Mouse (Mus musculus) stomach, postnatal 0 days (tissue): ENCODE measurements around the gene Cd2. TPM values are rescaled to one million over a fixed set of nuclear protein-coding genes. Genes with fewer than 3 reads are reported as not detected.

Experiments
- ATAC-seq: fragments of 200-750 bp; cut with Nextera tagmentation; 2 replicates; pipeline ENCODE4 v1.8.0; 2017; ENCODE audit not compliant: low FRiP score, low TSS enrichment
- DNase-seq: peaks from one replicate; pipeline ENCODE4 v3.0.0-alpha.2; 2016; ENCODE audit warnings: low spot score
- H3K27ac ChIP-seq: fragments of 300-500 bp; sonication (generic); replicated peaks from 2 replicates; pipeline ENCODE4 v1.5.1; 2014; ENCODE audit warnings: mild to moderate bottlenecking, control low read depth
- H3K27me3 ChIP-seq: fragments of 300-500 bp; sonication (generic); 2 replicates; pipeline ENCODE4 v1.6.1; 2014; ENCODE audit warnings: low read length; ENCODE audit not compliant: control insufficient read depth, insufficient read depth
- H3K36me3 ChIP-seq: fragments of 300-500 bp; sonication (generic); 2 replicates; pipeline ENCODE4 v1.6.1; 2014; ENCODE audit warnings: low read length, mixed read lengths; ENCODE audit not compliant: control insufficient read depth, insufficient read depth
- H3K4me1 ChIP-seq: fragments of 300-500 bp; sonication (generic); replicated peaks from 2 replicates; pipeline ENCODE4 v1.6.1; 2014; ENCODE audit warnings: antibody characterized with exemption; ENCODE audit not compliant: control insufficient read depth, insufficient read depth
- H3K4me2 ChIP-seq: fragments of 300-500 bp; sonication (generic); replicated peaks from 2 replicates; pipeline ENCODE4 v1.6.1; 2014; ENCODE audit warnings: low read depth, mild to moderate bottlenecking, control low read depth, moderate library complexity
- H3K4me3 ChIP-seq: fragments of 300-500 bp; sonication (generic); 2 replicates; pipeline ENCODE4 v1.5.1; 2014; ENCODE audit warnings: low read depth, low read length, control low read depth
- H3K9ac ChIP-seq: fragments of 300-500 bp; sonication (generic); 2 replicates; pipeline ENCODE4 v1.6.1; 2014; ENCODE audit warnings: mild to moderate bottlenecking, low read length, control low read depth, mixed read lengths
- H3K9me3 ChIP-seq: fragments of 300-500 bp; sonication (generic); 2 replicates; pipeline ENCODE4 v1.6.1; 2016; ENCODE audit warnings: low read length; ENCODE audit not compliant: control insufficient read depth
- CTCF ChIP-seq: IDR thresholded peaks from 2 replicates; pipeline ENCODE4 v1.5.1; 2016; ENCODE audit warnings: antibody characterized with exemption, low read depth, mild to moderate bottlenecking, moderate library complexity
- EP300 ChIP-seq: optimal IDR thresholded peaks from 2 replicates; pipeline ENCODE3; 2016; ENCODE audit warnings: antibody characterized with exemption
- WGBS: fragments of 180-500 bp; shearing (Covaris S2); extraction: QIAGEN DNeasy Blood & Tissue Kit; methylation state at CpG from one replicate; pipeline ENCODE4 v1.1.7; 2014; 5-methylcytosine and 5-hydroxymethylcytosine counted together
- polyA plus RNA-seq: library from polyadenylated mRNA; unstranded; fragments of >200 nt; fragmentation: Nextera tagmentation; extraction: Ambion mirVana; gene quantifications from 2 replicates; pipeline ENCODE4 v1.2.1, GENCODE M21; 2015

The Cd2 gene
- polyA plus RNA-seq, 1 experiment from 2014 or later = not detected

DNA sequence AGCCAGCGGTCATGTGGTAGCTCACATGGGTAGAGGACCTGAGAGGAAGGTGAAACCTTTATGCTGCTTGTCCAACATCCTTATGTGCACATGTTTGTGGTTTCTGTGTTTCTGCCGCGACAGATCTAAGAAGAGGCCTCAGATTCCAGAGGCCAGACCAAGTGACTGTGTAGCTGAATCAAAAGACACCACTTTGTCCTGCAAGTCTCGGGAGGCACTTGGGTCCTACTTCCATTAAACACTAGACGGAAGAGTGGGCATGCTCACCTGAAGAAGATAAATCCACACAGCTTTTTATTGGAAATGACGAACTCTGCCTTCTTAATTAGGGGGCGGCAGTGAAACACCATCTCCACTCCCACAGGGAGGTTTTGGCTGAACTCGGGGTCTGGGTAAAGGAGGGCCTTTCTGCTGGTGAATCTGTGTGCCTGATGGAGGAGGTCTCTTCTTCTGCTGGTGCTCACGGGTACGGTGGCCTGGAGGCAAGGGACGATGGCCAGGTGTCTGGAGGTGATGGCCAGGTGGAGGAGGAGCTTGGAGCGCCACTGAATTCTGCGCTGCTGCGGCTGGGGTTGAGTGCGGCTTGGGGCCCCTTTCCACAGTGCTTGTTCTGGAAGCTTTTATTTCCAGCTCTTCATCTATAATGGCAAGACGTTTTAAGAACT lies 12.0 kb downstream of the Cd2 start:
- DNase-seq (no peak), ATAC-seq (no peak)
- no peak overlapping the region for H3K4me3 ChIP-seq
- no peaks in the 10 kb centered on the region for H3K36me3 ChIP-seq
- H3K9ac ChIP-seq = no peak overlapping the region
- H3K4me1 ChIP-seq = no peaks in the 10 kb centered on the region
- 87% methylated on average over 16 of the region's 16 CpGs for WGBS
- no peak overlapping the region for H3K27ac ChIP-seq
- no peaks in the 10 kb centered on the region for H3K9me3 ChIP-seq
- H3K4me2 ChIP-seq = no peak overlapping the region
- TF ChIP-seq CTCF = no peak
- no peaks in the 10 kb centered on the region for H3K27me3 ChIP-seq

DNA sequence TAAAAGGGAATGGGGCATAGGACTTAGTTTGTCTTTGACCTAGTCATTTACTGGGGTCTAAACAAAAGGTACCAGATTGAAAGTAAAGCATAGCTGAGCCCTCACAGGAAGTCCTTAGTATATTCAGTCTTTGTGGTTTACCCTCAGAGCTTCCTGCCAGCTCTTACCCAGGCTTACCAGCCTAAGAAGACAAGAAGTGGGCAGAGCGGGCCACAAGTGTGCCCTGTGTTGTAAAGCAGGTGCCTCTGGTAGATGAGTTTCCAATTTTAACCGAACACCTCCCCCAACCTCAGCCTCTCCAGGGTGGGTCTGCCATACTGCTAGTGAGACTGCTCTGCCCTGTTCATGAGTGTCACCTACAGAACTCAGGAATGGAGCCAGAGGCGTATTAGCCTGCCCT lies 12.9 kb downstream of the Cd2 start:
- WGBS = 91% methylated on average over 3 of the region's 3 CpGs
- Histone ChIP-seq H3K4me3 (no peak overlapping the region), H3K4me2 (no peak overlapping the region), H3K9ac (no peak overlapping the region), H3K4me1 (no peaks in the 10 kb centered on the region), H3K9me3 (no peaks in the 10 kb centered on the region), H3K36me3 (no peaks in the 10 kb centered on the region), H3K27me3 (no peaks in the 10 kb centered on the region), H3K27ac (no peak overlapping the region)
- no peak for TF ChIP-seq EP300
- no peak for TF ChIP-seq CTCF
- DNase-seq = no peak
- ATAC-seq = no peak

DNA sequence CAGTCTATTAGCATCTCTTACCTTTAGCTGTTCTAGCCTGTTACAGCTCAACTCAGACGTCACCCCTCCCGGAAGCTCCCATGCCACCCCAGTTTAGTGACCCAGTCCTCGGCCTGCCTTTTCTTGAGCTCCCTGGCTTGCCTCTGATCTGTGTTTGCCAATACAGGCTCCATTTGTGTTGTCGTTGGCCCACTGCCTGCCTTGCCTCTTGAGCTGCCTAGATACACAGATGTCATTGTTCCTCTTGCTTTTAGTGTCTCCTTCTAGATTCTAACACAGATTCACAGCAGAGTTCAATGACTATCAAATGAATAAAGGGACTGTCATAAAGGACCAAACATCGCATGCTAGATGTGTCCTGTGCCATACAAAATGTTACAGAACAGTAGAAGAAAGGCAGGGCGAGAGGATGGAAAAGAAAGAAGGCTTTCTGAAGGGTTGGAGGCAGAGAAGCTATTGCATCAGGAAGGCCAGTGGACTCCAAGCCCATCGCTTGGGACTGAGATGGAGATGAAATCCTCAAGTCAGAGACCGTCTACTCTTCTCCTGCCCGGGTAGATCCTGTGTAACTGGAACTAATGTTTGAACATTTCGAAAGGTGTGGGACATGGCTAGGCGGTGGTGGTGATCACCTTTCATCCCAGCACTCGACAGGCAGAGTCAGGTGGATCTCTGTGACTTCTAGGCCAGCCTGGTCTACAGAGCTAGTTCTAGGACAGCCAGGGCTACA lies 13.5 kb downstream of the Cd2 start:
- Histone ChIP-seq H3K27ac (no peak overlapping the region), H3K9ac (no peak overlapping the region), H3K36me3 (no peaks in the 10 kb centered on the region), H3K9me3 (no peaks in the 10 kb centered on the region), H3K4me3 (no peak overlapping the region), H3K27me3 (no peaks in the 10 kb centered on the region), H3K4me2 (no peak overlapping the region), H3K4me1 (no peaks in the 10 kb centered on the region)
- no peak for ATAC-seq
- no peak for DNase-seq
- 77% methylated on average over 12 of the region's 12 CpGs for WGBS
- no peak for TF ChIP-seq CTCF
- no peak for TF ChIP-seq EP300

DNA sequence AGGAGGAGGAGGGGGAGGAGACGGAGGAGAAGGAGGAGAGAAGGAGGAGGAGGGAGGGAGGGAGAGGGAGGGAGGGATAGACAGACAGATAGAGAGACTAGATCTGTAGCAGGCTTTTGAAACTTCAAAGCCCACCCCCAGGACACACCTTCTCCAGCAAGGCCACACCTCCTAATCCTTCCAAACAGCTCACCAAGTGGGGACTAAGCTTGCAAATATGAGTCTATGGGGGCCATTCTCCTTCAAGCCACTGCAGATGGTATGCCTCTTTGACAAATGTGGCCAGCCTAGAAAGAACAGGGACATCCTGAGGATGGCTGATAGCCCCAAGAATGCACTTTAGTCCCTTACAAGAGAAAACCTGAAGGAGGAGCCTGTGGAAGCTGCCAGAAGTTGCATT lies 15.6 kb downstream of the Cd2 start:
- H3K4me1 ChIP-seq = no peaks in the 10 kb centered on the region
- no peaks in the 10 kb centered on the region for H3K27me3 ChIP-seq
- H3K9me3 ChIP-seq = no peaks in the 10 kb centered on the region
- no peaks in the 10 kb centered on the region for H3K36me3 ChIP-seq
- no peak overlapping the region for H3K27ac ChIP-seq
- H3K4me2 ChIP-seq = no peak overlapping the region
- no peak overlapping the region for H3K4me3 ChIP-seq
- H3K9ac ChIP-seq = no peak overlapping the region
- DNase-seq = no peak
- TF ChIP-seq CTCF (no peak), EP300 (no peak)
- ATAC-seq = no peak
- WGBS = 73% methylated on average over 1 of the region's 1 CpGs

DNA sequence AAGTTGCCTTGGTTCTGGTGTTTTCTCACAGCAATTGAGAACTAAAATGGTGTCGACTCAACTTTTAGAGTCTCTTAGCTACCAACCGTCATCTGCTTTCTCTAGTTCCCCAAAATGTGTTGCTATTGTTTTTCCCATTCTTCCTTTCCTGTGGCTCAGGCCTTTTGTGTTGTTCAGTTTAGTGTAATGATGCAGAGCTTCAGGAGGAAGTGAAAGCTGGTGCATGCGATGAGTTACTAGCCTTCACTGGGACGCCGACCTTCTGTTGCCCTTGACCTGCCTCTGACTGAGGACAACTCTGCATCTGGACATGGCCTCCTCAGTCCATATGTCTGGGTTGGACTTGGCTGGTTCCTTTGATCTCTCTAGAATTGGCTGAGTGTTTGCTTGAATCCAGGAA lies 16.9 kb downstream of the Cd2 start:
- no peak overlapping the region for H3K4me3 ChIP-seq
- 92% methylated on average over 5 of the region's 5 CpGs for WGBS
- no peaks in the 10 kb centered on the region for H3K27me3 ChIP-seq
- DNase-seq = no peak
- H3K9ac ChIP-seq = no peak overlapping the region
- no peak for TF ChIP-seq EP300
- no peak for TF ChIP-seq CTCF
- H3K27ac ChIP-seq = no peak overlapping the region
- H3K36me3 ChIP-seq = no peaks in the 10 kb centered on the region
- H3K4me1 ChIP-seq = no peaks in the 10 kb centered on the region
- no peaks in the 10 kb centered on the region for H3K9me3 ChIP-seq
- ATAC-seq = no peak
- no peak overlapping the region for H3K4me2 ChIP-seq

DNA sequence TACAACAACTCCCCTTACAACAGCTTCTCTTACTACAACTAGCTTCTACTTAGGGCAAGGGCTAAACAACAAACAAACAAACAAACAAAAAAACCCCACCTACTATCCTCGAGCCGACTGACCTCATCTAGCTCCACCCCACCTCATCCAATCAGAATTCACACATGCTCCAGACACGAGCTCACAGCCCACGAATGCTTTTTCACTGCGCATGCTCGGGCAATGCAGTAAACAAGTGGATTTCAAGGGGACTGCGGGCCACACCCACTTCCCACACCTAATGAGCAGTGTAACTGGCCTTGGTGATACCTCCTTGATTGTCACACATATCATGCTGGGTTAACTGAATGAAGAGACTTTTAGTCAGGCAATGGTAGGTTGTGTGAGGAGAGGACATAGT lies 19.4 kb downstream of the Cd2 start:
- DNase-seq (no peak), ATAC-seq (no peak)
- H3K36me3 ChIP-seq = no peaks in the 10 kb centered on the region
- no peak overlapping the region for H3K27ac ChIP-seq
- H3K4me3 ChIP-seq = no peak overlapping the region
- H3K9me3 ChIP-seq = no peaks in the 10 kb centered on the region
- 75% methylated on average over 7 of the region's 7 CpGs for WGBS
- H3K4me1 ChIP-seq = no peaks in the 10 kb centered on the region
- no peak overlapping the region for H3K9ac ChIP-seq
- TF ChIP-seq EP300 = no peak
- no peak for TF ChIP-seq CTCF
- no peak overlapping the region for H3K4me2 ChIP-seq
- no peaks in the 10 kb centered on the region for H3K27me3 ChIP-seq
